ENCODE assay signal across 29 mouse cellular contexts in genomic region chr10:108048426-108048825, GRCm38 (mm10).
"Had no signal": no experiment of that assay in that cellular context is flagged by ENCODE, and none has a peak within 500 bp of the region (broad histone marks: within the 10 kb centered on the region; RNA-seq: fewer than 3 reads in every experiment).

No protein-coding gene starts in this region.

- H3K9me3 ChIP-seq: embryonic facial prominence, embryonic 10.5 days; embryonic facial prominence, embryonic 12.5 days; embryonic facial prominence, embryonic 13.5 days; embryonic facial prominence, embryonic 15.5 days; forebrain, embryonic 10.5 days; forebrain, embryonic 12.5 days; forebrain, embryonic 13.5 days; forebrain, embryonic 15.5 days had no signal

- H3K4me3 ChIP-seq: embryonic facial prominence, embryonic 10.5 days; embryonic facial prominence, embryonic 12.5 days; embryonic facial prominence, embryonic 13.5 days; embryonic facial prominence, embryonic 15.5 days; erythroblast, embryonic 14.5 days; forebrain, embryonic 10.5 days; forebrain, embryonic 12.5 days; forebrain, embryonic 13.5 days; forebrain, embryonic 15.5 days; gastrocnemius, adult 2 months; heart, adult 2 months had no signal

- H3K27ac ChIP-seq: embryonic facial prominence, embryonic 10.5 days; embryonic facial prominence, embryonic 12.5 days; embryonic facial prominence, embryonic 13.5 days; embryonic facial prominence, embryonic 15.5 days; forebrain, embryonic 10.5 days; forebrain, embryonic 12.5 days; forebrain, embryonic 13.5 days; forebrain, embryonic 15.5 days; gastrocnemius, adult 2 months; heart, adult 2 months had no signal

- H3K4me1 ChIP-seq: embryonic facial prominence, embryonic 10.5 days; embryonic facial prominence, embryonic 15.5 days; forebrain, embryonic 10.5 days; forebrain, embryonic 12.5 days; forebrain, embryonic 13.5 days; forebrain, embryonic 15.5 days had no signal

- H3K36me3 ChIP-seq: embryonic facial prominence, embryonic 10.5 days; embryonic facial prominence, embryonic 12.5 days; embryonic facial prominence, embryonic 13.5 days; embryonic facial prominence, embryonic 15.5 days; forebrain, embryonic 10.5 days; forebrain, embryonic 12.5 days; forebrain, embryonic 15.5 days had no signal

- H3K9ac ChIP-seq: embryonic facial prominence, embryonic 12.5 days; embryonic facial prominence, embryonic 13.5 days; embryonic facial prominence, embryonic 15.5 days; forebrain, embryonic 12.5 days; forebrain, embryonic 13.5 days; forebrain, embryonic 15.5 days; forebrain, postnatal 0 days had no signal

- H3K4me2 ChIP-seq: embryonic facial prominence, embryonic 12.5 days; embryonic facial prominence, embryonic 13.5 days; embryonic facial prominence, embryonic 15.5 days; forebrain, embryonic 12.5 days; forebrain, embryonic 13.5 days; forebrain, embryonic 15.5 days had no signal

- H3K27me3 ChIP-seq: embryonic facial prominence, embryonic 12.5 days; embryonic facial prominence, embryonic 13.5 days; embryonic facial prominence, embryonic 15.5 days; forebrain, embryonic 12.5 days; forebrain, embryonic 13.5 days; forebrain, embryonic 15.5 days had no signal

- ATAC-seq: forebrain, embryonic 13.5 days; forebrain, embryonic 14.5 days; forebrain, embryonic 15.5 days; forebrain, embryonic 16.5 days; forebrain, postnatal 0 days had no signal

- DNase-seq: cerebellum, adult 2 months; cerebellum, adult 8-10 months; cerebellum, adult 9-10 months; cerebellum, adult 9-11 months; cerebellum, postnatal 10 days; cerebellum, postnatal 14 days; cerebellum, postnatal 25 days; cerebellum, postnatal 36 days; embryo, embryonic 11 days; forebrain, postnatal 0 days; gastrocnemius, adult 2 months; gastrocnemius, postnatal 10 days; gastrocnemius, postnatal 14 days; gastrocnemius, postnatal 25 days; gastrocnemius, postnatal 36 days; heart, adult 11 months; heart, adult 18-20 months; heart, adult 2 months had no signal
